Mouse (Mus musculus): Measurements from ENCODE around the gene 1700010B08Rik. TPM values are rescaled to one million over a fixed set of nuclear protein-coding genes. Genes with fewer than 3 reads are reported as not detected.
"Not testable (repeated sequence)": the region's sequence is repeated elsewhere in the genome, so short reads cannot be mapped to it uniquely, and the experiment has no call there.

The 1700010B08Rik gene
- not detected in 2 replicates for polyA plus RNA-seq (2016; fragmentation: Nextera tagmentation; extraction: Ambion mirVana)

DNA sequence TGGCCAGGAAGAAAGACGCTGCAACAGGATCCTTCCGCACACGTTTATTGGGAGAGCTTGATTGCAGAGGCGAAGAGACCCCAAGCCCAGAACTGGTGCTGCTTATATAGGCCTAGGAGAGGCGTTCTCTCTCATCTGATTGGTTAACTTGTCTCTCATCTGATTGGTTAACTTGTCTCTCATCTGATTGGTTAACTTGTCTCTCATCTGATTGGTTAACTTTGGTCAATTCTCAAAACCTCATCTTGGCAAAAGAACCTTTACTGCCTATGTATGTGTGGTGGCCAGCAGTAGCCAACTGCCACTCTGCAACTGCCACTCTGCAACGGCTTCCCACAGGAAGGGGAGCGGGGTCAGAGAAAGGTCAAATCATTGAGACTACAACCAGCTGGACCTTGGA is at the start of gene 1700010B08Rik:
1700010B08Rik (plus strand) TSS at position 301 of the 400 bp plus-strand sequence.
- H3K27me3 ChIP-seq; H3K9ac ChIP-seq (replicated peaks); H3K36me3 ChIP-seq; H3K4me2 ChIP-seq (replicated peaks); H3K4me3 ChIP-seq; ATAC-seq (ENCODE audit: low FRiP score, low read depth); H3K27ac ChIP-seq (replicated peaks); H3K9me3 ChIP-seq: not testable (repeated sequence)
- WGBS: 86% methylated on average over 6 of the region's 7 CpGs
- peaks cover 13% of the 10 kb centered on the region for H3K4me1 ChIP-seq

DNA sequence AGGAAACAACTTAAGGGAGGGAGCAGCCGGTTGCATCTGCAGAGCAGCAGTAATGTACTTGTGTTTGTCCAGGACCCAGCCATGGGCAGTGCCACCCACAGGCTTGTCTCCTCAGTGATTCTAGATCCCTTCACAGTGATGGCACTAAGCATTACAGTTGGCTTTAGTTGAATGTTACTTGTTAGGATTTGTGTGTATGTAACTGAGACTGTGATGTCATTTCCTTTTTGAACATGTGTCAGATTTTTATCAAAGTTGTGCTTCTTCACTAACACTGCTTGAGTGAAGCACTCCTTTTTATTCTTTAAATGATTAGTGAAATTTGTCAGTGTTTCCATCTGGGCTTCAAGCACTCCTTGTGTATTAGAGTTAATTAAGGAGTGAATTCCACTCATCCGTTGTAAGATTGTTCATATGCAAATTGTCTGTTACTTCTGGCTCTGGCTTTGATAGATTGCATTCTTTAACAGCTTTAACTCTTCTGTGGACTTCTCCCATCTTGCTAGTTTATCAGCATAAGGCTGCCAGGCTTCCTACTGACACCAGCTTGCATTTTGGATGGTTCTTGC is 46.8 kb upstream of the 1700010B08Rik start:
- H3K4me1 ChIP-seq: 0 out of 2 replicates have a peak, but pooled peaks cover 3% of the 10 kb centered on the region
- H3K9me3 ChIP-seq: no peaks in the 10 kb centered on the region
- no peak overlapping the region for H3K9ac ChIP-seq (replicated peaks)
- 0 out of 2 replicates have a peak, but pooled peaks cover 19% of the 10 kb centered on the region for H3K36me3 ChIP-seq
- H3K4me2 ChIP-seq (replicated peaks): no peak overlapping the region
- no peak overlapping the region for H3K4me3 ChIP-seq
- H3K27me3 ChIP-seq: no peaks in the 10 kb centered on the region
- WGBS: 75% methylated on average over 2 of the region's 2 CpGs
- no peak for ATAC-seq (ENCODE audit: low FRiP score, low read depth)
- no peak overlapping the region for H3K27ac ChIP-seq (replicated peaks)

DNA sequence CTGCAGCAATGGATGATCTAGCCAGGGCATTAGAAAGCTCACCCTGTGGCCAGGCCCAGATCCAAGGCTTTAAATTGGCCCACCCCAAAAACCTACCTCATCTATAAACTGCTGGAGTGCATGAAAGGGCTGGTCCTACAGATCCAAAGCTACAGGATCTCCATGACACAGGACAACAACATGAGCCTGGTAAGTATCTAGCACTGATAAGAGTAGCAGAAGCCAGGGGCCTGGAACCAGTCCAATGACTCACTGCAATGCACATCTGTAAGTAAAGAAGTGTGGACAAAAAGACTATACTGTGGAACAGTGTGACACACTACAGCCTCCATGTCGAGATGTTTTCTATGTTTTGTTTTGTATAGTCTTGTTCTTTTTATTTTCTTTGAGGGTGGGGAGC is 45.7 kb upstream of the 1700010B08Rik start:
- H3K27ac ChIP-seq (replicated peaks): no peak overlapping the region
- 94% methylated on average over 1 of the region's 1 CpGs for WGBS
- ATAC-seq (ENCODE audit: low FRiP score, low read depth): no peak
- no peaks in the 10 kb centered on the region for H3K9me3 ChIP-seq
- H3K27me3 ChIP-seq: no peaks in the 10 kb centered on the region
- H3K9ac ChIP-seq (replicated peaks): no peak overlapping the region
- 0 out of 2 replicates have a peak, but pooled peaks cover 16% of the 10 kb centered on the region for H3K36me3 ChIP-seq
- 0 out of 2 replicates have a peak, but pooled peaks cover 3% of the 10 kb centered on the region for H3K4me1 ChIP-seq
- H3K4me2 ChIP-seq (replicated peaks): no peak overlapping the region
- no peak overlapping the region for H3K4me3 ChIP-seq

DNA sequence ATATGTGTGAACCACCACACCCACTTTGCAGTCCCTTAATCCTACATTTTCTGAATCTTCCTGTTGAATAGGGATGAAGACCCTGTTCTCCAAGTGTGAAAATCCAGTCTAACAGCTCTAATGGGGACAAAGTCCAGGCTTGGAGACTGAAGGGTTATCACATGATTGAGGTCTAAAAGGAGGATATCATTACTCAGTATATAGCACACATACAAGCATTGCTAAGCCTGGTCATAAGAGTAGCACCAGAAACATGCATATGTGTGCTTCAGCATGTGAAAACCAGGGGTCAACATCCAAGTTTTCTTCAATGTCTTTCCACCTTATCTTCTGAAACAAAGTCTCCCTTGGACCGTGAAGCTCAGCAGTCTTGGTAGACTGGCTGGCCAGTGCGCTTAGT is 40.6 kb upstream of the 1700010B08Rik start:
- H3K4me1 ChIP-seq: peaks cover 7% of the 10 kb centered on the region; the same call in 1 of the 2 replicates
- WGBS: 91% methylated on average over 2 of the region's 2 CpGs
- H3K27ac ChIP-seq (replicated peaks): no peak overlapping the region

DNA sequence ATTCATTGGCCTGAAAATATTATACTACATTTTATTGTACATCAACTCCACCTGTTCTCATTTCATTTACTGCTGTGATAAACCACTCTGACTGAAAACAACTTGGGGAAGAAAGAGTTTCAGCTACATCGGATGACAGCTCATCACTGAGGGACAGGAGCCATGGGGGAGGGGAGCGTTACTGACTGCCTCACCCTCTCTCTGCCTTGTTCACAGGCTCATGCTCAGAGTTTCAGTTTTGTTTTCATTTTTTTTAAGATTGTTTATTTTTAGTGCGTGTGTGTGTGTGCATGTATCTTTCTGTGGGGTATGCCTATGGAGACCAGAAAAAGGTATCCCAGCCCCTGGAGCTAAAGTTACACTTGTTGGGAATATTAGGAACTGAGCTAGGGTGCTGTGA is 40.0 kb upstream of the 1700010B08Rik start:
- H3K4me1 ChIP-seq: peaks cover 7% of the 10 kb centered on the region; the same call in 1 of the 2 replicates
- H3K9me3 ChIP-seq: no peaks in the 10 kb centered on the region
- H3K27ac ChIP-seq (replicated peaks): no peak overlapping the region
- H3K4me3 ChIP-seq: no peak overlapping the region
- H3K9ac ChIP-seq (replicated peaks): no peak overlapping the region
- no peak for ATAC-seq (ENCODE audit: low FRiP score, low read depth)
- peaks cover 11% of the 10 kb centered on the region; the same call in 1 of the 2 replicates for H3K36me3 ChIP-seq
- H3K27me3 ChIP-seq: no peaks in the 10 kb centered on the region
- no peak overlapping the region for H3K4me2 ChIP-seq (replicated peaks)
- 79% methylated on average over 3 of the region's 3 CpGs for WGBS

More for the DNA sequence above, 40.6 kb upstream of the 1700010B08Rik start:
- no peaks in the 10 kb centered on the region for H3K9me3 ChIP-seq
- no peak for ATAC-seq (ENCODE audit: low FRiP score, low read depth)
- H3K4me2 ChIP-seq (replicated peaks): no peak overlapping the region
- no peak overlapping the region for H3K9ac ChIP-seq (replicated peaks)
- no peak overlapping the region for H3K4me3 ChIP-seq
- peaks cover 13% of the 10 kb centered on the region; the same call in 1 of the 2 replicates for H3K36me3 ChIP-seq
- no peaks in the 10 kb centered on the region for H3K27me3 ChIP-seq

DNA sequence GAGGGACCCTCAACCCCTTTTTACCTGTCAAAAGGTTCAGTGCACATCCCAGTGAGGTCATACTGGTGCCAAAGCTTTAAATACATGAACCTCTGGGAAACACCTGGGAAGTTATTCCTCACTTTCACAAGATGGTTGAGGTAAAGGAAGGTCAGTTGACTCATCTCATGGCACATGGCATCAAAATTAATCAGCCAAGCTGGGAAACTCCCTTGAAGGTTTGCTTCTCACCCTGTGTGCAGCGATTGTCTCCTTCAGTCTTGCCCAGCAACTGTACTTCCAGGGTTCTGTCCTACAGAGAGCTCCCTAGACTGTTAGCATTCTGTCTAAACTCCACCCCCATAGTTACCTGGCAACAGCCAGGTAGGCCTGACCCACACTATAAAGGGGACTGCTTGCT is 39.1 kb upstream of the 1700010B08Rik start:
- Histone ChIP-seq H3K4me1 (peaks cover 7% of the 10 kb centered on the region; the same call in 1 of the 2 replicates), H3K4me3 (no peak overlapping the region), H3K9ac (replicated peaks) (no peak overlapping the region), H3K27ac (replicated peaks) (no peak overlapping the region), H3K36me3 (peaks cover 8% of the 10 kb centered on the region; the same call in 1 of the 2 replicates), H3K27me3 (no peaks in the 10 kb centered on the region), H3K4me2 (replicated peaks) (no peak overlapping the region), H3K9me3 (no peaks in the 10 kb centered on the region)
- 85% methylated on average over 1 of the region's 1 CpGs for WGBS
- no peak for ATAC-seq (ENCODE audit: low FRiP score, low read depth)

DNA sequence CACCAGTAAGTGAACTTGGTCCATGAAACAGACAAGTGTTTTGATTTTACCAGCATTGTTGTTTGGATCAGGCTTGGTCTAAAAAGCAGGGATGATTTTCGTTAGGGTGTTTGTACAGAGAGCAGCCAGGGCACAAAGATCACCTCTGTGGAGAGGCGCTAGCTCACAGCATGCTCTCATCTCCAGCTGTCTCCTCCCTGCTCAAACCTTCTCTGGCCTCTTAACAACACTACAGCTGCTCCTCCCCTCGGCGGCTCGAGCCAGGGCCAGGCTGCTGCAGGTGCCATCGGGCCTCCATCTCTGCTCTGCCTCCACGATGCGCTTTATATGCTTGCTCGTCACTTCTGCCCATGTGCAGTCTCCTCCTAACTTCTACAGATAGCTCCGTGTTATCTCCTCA is 36.4 kb upstream of the 1700010B08Rik start:
- WGBS: 54% methylated on average over 10 of the region's 10 CpGs

DNA sequence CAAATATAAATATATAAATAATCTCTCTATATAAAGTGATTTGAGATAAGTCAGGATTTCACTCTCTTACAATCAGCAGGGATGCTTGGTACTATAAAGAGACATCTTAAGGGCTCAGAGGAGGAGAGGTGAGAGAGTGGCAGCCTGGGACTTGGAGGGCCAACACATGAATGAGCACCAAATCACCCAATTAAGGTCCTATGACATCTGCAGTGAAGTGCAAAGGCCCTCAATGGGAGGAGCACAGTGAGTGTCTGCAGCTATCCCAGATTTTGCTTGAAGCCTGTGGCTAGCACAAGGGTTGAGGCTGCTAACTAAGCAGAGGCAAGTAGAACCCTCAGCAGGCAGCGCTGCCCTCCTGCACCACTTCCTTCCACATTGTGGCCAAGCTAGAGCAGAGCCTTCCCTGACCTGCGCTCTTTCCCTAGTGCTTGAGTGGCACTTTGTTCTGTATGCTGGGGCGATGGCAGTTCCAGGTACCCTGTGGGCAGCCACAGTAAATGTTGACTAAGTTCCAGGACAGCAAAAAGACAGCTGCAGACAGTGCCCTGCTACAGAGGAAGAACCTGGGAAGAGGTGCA is 33.3 kb upstream of the 1700010B08Rik start:
- H3K4me1 ChIP-seq: peaks cover 9% of the 10 kb centered on the region; the same call in 1 of the 2 replicates
- H3K36me3 ChIP-seq: peaks cover 38% of the 10 kb centered on the region
- H3K9me3 ChIP-seq: no peaks in the 10 kb centered on the region
- no peak overlapping the region for H3K9ac ChIP-seq (replicated peaks)
- H3K4me2 ChIP-seq (replicated peaks): no peak overlapping the region
- H3K4me3 ChIP-seq: no peak overlapping the region
- ATAC-seq (ENCODE audit: low FRiP score, low read depth): no peak
- H3K27me3 ChIP-seq: no peaks in the 10 kb centered on the region
- 93% methylated on average over 3 of the region's 3 CpGs for WGBS
- no peak overlapping the region for H3K27ac ChIP-seq (replicated peaks)

More for the DNA sequence above, 36.4 kb upstream of the 1700010B08Rik start:
- H3K4me3 ChIP-seq: no peak overlapping the region
- peaks cover 9% of the 10 kb centered on the region; the same call in 1 of the 2 replicates for H3K4me1 ChIP-seq
- no peak overlapping the region for H3K27ac ChIP-seq (replicated peaks)
- H3K9me3 ChIP-seq: no peaks in the 10 kb centered on the region
- ATAC-seq (ENCODE audit: low FRiP score, low read depth): no peak
- peaks cover 8% of the 10 kb centered on the region; the same call in 1 of the 2 replicates for H3K36me3 ChIP-seq
- no peaks in the 10 kb centered on the region for H3K27me3 ChIP-seq
- no peak overlapping the region for H3K4me2 ChIP-seq (replicated peaks)
- H3K9ac ChIP-seq (replicated peaks): no peak overlapping the region

DNA sequence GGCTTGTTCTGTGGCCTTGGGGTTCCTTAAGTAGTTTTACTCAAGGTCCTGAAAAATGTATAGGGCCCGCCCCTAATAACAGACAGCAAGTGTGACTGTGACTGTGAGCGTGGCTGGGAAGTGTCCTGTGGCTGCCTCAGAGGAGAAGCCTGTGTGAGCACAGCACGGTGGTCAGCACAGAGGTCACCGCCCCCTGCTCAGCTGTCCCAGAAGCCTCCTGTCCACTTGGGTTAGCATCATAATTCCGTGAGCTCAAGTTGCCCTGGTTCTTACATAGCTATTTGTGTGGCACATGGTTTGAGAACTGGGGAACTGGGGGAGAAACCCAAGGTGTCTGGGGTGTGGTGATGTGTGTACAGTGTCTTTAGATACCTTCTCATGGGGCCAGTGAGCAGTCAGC is 31.9 kb upstream of the 1700010B08Rik start:
- Histone ChIP-seq H3K36me3 (peaks cover 47% of the 10 kb centered on the region), H3K9ac (replicated peaks) (no peak overlapping the region), H3K27ac (replicated peaks) (no peak overlapping the region), H3K9me3 (no peaks in the 10 kb centered on the region), H3K4me1 (0 out of 2 replicates have a peak, but pooled peaks cover 5% of the 10 kb centered on the region), H3K4me2 (replicated peaks) (no peak overlapping the region), H3K27me3 (no peaks in the 10 kb centered on the region), H3K4me3 (no peak overlapping the region)
- WGBS: 82% methylated on average over 5 of the region's 5 CpGs
- no peak for ATAC-seq (ENCODE audit: low FRiP score, low read depth)

DNA sequence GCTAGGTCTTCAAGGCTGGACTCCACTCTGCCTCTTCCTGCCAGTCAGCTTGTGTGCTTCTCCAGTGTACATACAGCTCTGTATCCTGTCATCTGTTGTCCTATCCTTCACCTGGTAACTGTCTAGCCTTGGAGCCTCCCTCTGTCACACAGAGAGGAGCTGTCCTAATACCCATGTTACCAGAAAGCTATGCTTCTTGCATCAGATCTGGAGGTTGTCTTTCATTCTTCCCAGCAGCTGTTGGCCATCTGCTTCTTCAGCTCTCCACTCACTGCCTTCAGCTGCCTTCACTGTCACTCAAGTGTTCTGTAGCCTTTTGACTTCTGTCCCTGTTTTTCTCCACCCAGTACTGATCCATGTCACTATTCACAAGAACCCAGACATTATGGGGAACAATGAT is 29.4 kb upstream of the 1700010B08Rik start:
- Histone ChIP-seq H3K27ac (replicated peaks) (no peak overlapping the region), H3K4me1 (0 out of 2 replicates have a peak, but pooled peaks cover 5% of the 10 kb centered on the region), H3K27me3 (no peaks in the 10 kb centered on the region), H3K9me3 (no peaks in the 10 kb centered on the region), H3K4me2 (replicated peaks) (no peak overlapping the region), H3K9ac (replicated peaks) (no peak overlapping the region), H3K4me3 (no peak overlapping the region), H3K36me3 (peaks cover 49% of the 10 kb centered on the region)
- no peak for ATAC-seq (ENCODE audit: low FRiP score, low read depth)

DNA sequence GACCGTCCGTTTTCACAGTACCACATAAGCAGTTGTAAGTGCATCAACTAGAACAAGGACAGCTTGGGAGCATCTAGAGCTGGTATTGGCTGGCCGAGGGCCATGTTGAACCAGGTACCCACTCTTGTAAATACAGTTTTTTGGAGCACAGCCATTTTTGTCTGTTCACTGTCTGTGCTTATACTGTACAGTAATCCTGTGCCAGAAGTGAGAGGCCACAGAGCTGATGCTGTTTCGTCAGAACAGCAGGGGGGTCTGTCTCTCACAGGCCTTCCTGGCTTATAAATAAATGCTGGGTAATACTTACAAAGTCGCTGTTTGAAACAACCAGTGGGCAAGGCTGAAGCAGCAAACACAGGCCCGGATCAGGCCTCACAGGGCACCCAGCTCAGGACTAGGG is 27.5 kb upstream of the 1700010B08Rik start:
- Histone ChIP-seq H3K9ac (replicated peaks) (no peak overlapping the region), H3K27ac (replicated peaks) (no peak overlapping the region), H3K4me3 (no peak overlapping the region), H3K4me1 (0 out of 2 replicates have a peak, but pooled peaks cover 3% of the 10 kb centered on the region), H3K9me3 (no peaks in the 10 kb centered on the region), H3K27me3 (no peaks in the 10 kb centered on the region), H3K36me3 (peaks cover 59% of the 10 kb centered on the region), H3K4me2 (replicated peaks) (no peak overlapping the region)
- no peak for ATAC-seq (ENCODE audit: low FRiP score, low read depth)
- 91% methylated on average over 6 of the region's 6 CpGs for WGBS

DNA sequence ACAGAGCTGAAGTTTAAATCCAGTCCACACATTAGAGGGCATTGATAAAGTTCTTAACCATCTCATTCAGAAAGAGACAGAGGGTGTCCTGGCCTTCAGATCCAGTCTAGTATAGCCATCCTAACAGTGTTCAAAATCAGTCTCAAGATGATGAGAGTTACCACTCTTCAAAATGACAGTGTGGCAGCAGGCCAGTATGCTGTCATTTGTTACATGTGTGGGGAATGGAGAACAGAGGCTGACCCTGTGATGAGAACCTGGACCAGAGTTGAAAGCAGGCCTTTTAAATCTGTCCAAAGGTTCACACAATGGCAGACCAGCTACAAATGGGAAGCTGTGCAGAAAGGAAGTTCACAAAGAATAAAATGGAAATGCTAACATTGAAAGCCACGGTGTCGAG is 26.5 kb upstream of the 1700010B08Rik start:
- Histone ChIP-seq H3K27ac (replicated peaks) (no peak overlapping the region), H3K9me3 (no peaks in the 10 kb centered on the region), H3K4me2 (replicated peaks) (no peak overlapping the region), H3K4me1 (no peaks in the 10 kb centered on the region), H3K9ac (replicated peaks) (no peak overlapping the region), H3K36me3 (peaks cover 68% of the 10 kb centered on the region), H3K27me3 (no peaks in the 10 kb centered on the region), H3K4me3 (no peak overlapping the region)
- ATAC-seq (ENCODE audit: low FRiP score, low read depth): no peak
- WGBS: 94% methylated on average over 2 of the region's 2 CpGs
